Mouse (Mus musculus): Measurements from ENCODE around the gene 6030468B19Rik.

DNA sequence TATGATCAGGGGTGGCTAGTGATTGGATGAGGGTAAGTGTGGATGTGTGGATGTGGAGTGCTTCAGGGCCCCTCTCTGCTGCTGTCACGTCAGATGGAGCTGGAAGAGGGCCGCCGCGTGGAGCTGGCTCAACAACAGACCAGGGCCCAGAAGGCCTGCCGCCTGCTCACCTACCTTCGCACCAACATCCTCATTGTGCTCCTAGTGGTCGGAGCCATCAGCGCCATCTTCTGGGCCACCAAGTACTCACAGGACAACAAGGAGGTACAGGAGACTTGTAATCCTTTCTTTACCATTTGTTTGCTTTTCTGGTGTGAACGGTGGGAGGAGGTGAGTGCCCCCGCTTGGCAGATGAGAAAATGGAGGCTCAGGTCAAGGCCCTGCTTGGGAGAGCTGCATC is 11.2 kb upstream of the 6030468B19Rik start:
- TF ChIP-seq POLR2A (IDR thresholded peaks at IDR 0.05; ENCODE audit: insufficient read depth, low read depth, low read length) (no peak), CTCF (IDR thresholded peaks at IDR 0.05) (peak; percentile 84), EP300 (IDR thresholded peaks at IDR 0.05; ENCODE audit: insufficient read depth, low read depth, low read length) (peak; percentile 59; the same call in 1 of the 2 replicates)

All from heart, adult 2 months (tissue).